Mouse (Mus musculus): Measurements from ENCODE around the gene Tars2.

DNA sequence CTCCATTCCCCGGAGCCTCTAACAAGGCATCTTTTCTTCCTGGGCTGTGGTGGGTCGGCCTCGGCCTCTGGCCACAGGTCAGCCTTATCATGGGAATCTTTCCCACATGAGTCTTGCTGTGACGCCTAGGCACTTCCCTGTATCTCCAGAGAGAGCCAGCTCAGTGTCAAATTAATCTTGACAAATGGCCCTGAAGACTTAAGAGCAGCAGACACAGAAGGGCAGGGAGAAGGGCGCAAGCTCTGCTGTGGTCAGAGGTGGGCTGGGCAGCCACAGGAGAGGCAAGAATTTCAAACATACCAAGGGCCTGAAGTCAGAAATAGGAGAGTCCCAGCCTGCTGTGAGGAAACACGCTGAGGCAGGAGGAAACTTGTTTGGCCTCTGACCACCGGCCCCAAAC lies 63.6 kb downstream of the Tars2 start:
- TF ChIP-seq CTCF (IDR thresholded peaks at IDR 0.05; ENCODE audit: insufficient read depth, low read length) (no peak), POLR2A (IDR thresholded peaks at IDR 0.05; ENCODE audit: borderline replicate concordance, extremely low read depth, low read depth, low read length) (no peak)
